10 mouse cellular contexts compared by ENCODE assay signal in the genomic region with DNA sequence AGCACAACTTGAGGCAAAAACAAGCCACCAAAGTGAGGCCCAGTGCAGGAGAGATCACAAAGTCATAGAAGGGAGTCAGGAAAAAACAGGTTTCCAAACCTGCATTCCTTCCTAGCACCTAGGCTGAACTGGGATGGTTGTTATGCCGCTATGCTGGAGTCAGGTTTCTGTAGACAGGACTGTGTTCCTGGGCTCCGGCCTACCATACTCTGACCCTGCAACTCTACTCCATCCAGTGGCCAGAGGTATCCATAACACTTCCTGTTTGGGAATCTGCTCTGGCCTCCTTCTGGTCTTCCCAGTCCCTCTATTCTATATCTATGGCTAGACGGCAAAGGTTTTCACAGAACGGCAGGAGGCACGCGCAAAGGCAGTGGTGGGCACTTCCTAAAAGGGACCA.
DNase-seq lines count a peak whose midpoint lies in the region; ATAC-seq and TF ChIP-seq lines count a peak whose summit lies in the region.
"Had no signal": no experiment of that assay in that cellular context is flagged by ENCODE, and none has a peak within 500 bp of the region (broad histone marks: within the 10 kb centered on the region; RNA-seq: fewer than 3 reads in every experiment).

No protein-coding gene starts in this region.

- peak overlapping the region; percentile 88 for H3K27ac ChIP-seq in forebrain, embryonic 10.5 days
- H3K27ac ChIP-seq in forebrain, postnatal 0 days (ENCODE audit: low read depth, low read length) = no peak overlapping the region
- H3K27ac ChIP-seq in liver, postnatal 0 days (ENCODE audit: low read depth) = no peak overlapping the region
- no peak overlapping the region for H3K27ac ChIP-seq in liver, embryonic 11.5 days (ENCODE audit: low read depth, low read length)
- no peak overlapping the region; the same call in 1 of the 2 replicates for H3K27ac ChIP-seq in intestine, embryonic 16.5 days (ENCODE audit: low read length)
- H3K27ac ChIP-seq: embryonic facial prominence, embryonic 15.5 days had no signal

- 73% methylated on average over 6 of the region's 6 CpGs for WGBS in forebrain, embryonic 10.5 days
- WGBS in forebrain, postnatal 0 days = 80% methylated on average over 6 of the region's 6 CpGs
- WGBS in liver, postnatal 0 days (ENCODE audit: insufficient replicate concordance) = 83% methylated on average over 6 of the region's 6 CpGs
- 75% methylated on average over 6 of the region's 6 CpGs for WGBS in liver, embryonic 11.5 days
- 72% methylated on average over 6 of the region's 6 CpGs for WGBS in intestine, embryonic 16.5 days

- peaks cover 44% of the 10 kb centered on the region for H3K4me1 ChIP-seq in forebrain, embryonic 10.5 days
- H3K4me1 ChIP-seq in forebrain, postnatal 0 days (ENCODE audit: insufficient read depth) = no peaks in the 10 kb centered on the region
- no peaks in the 10 kb centered on the region for H3K4me1 ChIP-seq in liver, postnatal 0 days (ENCODE audit: insufficient read depth)
- H3K4me1 ChIP-seq in liver, embryonic 11.5 days (replicated peaks; ENCODE audit: control insufficient read depth, insufficient read depth, low read length) = no peaks in the 10 kb centered on the region
- H3K4me1 ChIP-seq in intestine, embryonic 16.5 days (ENCODE audit: control insufficient read depth, insufficient read depth, low read length) = no peaks in the 10 kb centered on the region
- H3K4me1 ChIP-seq: embryonic facial prominence, embryonic 15.5 days had no signal

- H3K4me3 ChIP-seq in forebrain, embryonic 10.5 days = no peak overlapping the region
- H3K4me3 ChIP-seq in forebrain, postnatal 0 days (ENCODE audit: low read depth, low read length) = no peak overlapping the region
- no peak overlapping the region for H3K4me3 ChIP-seq in liver, postnatal 0 days (ENCODE audit: low read depth, low read length)
- H3K4me3 ChIP-seq in liver, embryonic 11.5 days (ENCODE audit: low read depth, low read length) = no peak overlapping the region
- H3K4me3 ChIP-seq in intestine, embryonic 16.5 days (ENCODE audit: low read length) = no peak overlapping the region
- H3K4me3 ChIP-seq: embryonic facial prominence, embryonic 15.5 days; megakaryocyte, embryonic 14.5 days had no signal

- DNase-seq in forebrain, embryonic 10.5 days (ENCODE audit: extremely low spot score, low spot score) = no peak
- no peak for DNase-seq in forebrain, postnatal 0 days
- no peak for DNase-seq in liver, postnatal 0 days
- DNase-seq in liver, embryonic 11.5 days (ENCODE audit: low spot score) = no peak
- DNase-seq in lung, postnatal 36 days = peak; percentile 43
- no peak for DNase-seq in c-Kit-positive CD71-positive TER-119-positive erythroid progenitor cells, embryonic 14.5 days (ENCODE audit: low spot score)

- TF ChIP-seq CTCF in forebrain, postnatal 0 days (IDR thresholded peaks at IDR 0.05; ENCODE audit: low read depth) = no peak
- peak; percentile 44 for TF ChIP-seq CTCF in liver, postnatal 0 days (IDR thresholded peaks at IDR 0.05; ENCODE audit: low read depth)

- H3K36me3 ChIP-seq in forebrain, embryonic 10.5 days (replicated peaks) = no peaks in the 10 kb centered on the region
- no peaks in the 10 kb centered on the region for H3K36me3 ChIP-seq in forebrain, postnatal 0 days (ENCODE audit: insufficient read depth)
- no peaks in the 10 kb centered on the region for H3K36me3 ChIP-seq in liver, postnatal 0 days (replicated peaks; ENCODE audit: insufficient read depth, low read length)
- no peaks in the 10 kb centered on the region for H3K36me3 ChIP-seq in liver, embryonic 11.5 days (ENCODE audit: control insufficient read depth, insufficient read depth, low read length)
- no peaks in the 10 kb centered on the region for H3K36me3 ChIP-seq in intestine, embryonic 16.5 days (ENCODE audit: control insufficient read depth, insufficient read depth, low read length)
- H3K36me3 ChIP-seq: embryonic facial prominence, embryonic 15.5 days had no signal

- no peaks in the 10 kb centered on the region for H3K9me3 ChIP-seq in forebrain, embryonic 10.5 days
- H3K9me3 ChIP-seq in forebrain, postnatal 0 days (ENCODE audit: low read length) = no peaks in the 10 kb centered on the region
- no peaks in the 10 kb centered on the region for H3K9me3 ChIP-seq in liver, postnatal 0 days (ENCODE audit: low read length)
- H3K9me3 ChIP-seq in liver, embryonic 11.5 days (ENCODE audit: control insufficient read depth, low read length) = no peaks in the 10 kb centered on the region
- H3K9me3 ChIP-seq in intestine, embryonic 16.5 days (ENCODE audit: control insufficient read depth, low read length) = no peaks in the 10 kb centered on the region
- H3K9me3 ChIP-seq: embryonic facial prominence, embryonic 15.5 days; megakaryocyte, embryonic 14.5 days had no signal

- H3K4me2 ChIP-seq in forebrain, postnatal 0 days (ENCODE audit: low read depth) = no peak overlapping the region
- no peak overlapping the region for H3K4me2 ChIP-seq in liver, postnatal 0 days (ENCODE audit: low read depth, low read length)
- no peak overlapping the region for H3K4me2 ChIP-seq in liver, embryonic 11.5 days
- no peak overlapping the region for H3K4me2 ChIP-seq in intestine, embryonic 16.5 days (ENCODE audit: low read depth, low read length)
- H3K4me2 ChIP-seq: embryonic facial prominence, embryonic 15.5 days had no signal

- TF ChIP-seq EP300 in liver, postnatal 0 days (IDR thresholded peaks at IDR 0.05; ENCODE audit: low read depth) = no peak

- H3K27me3 ChIP-seq in forebrain, embryonic 10.5 days (ENCODE audit: poor library complexity, severe bottlenecking) = 0 out of 2 replicates have a peak, but pooled peaks cover 5% of the 10 kb centered on the region
- no peaks in the 10 kb centered on the region for H3K27me3 ChIP-seq in forebrain, postnatal 0 days (ENCODE audit: insufficient read depth, low read length)
- no peaks in the 10 kb centered on the region for H3K27me3 ChIP-seq in liver, postnatal 0 days (ENCODE audit: insufficient read depth, low read length)
- 0 out of 2 replicates have a peak, but pooled peaks cover under 1% of the 10 kb centered on the region for H3K27me3 ChIP-seq in liver, embryonic 11.5 days (replicated peaks; ENCODE audit: control insufficient read depth, insufficient read depth, low read length)
- H3K27me3 ChIP-seq in intestine, embryonic 16.5 days (replicated peaks; ENCODE audit: control insufficient read depth, insufficient read depth, low read length) = no peaks in the 10 kb centered on the region
- H3K27me3 ChIP-seq: embryonic facial prominence, embryonic 15.5 days had no signal

- H3K9ac ChIP-seq in forebrain, postnatal 0 days = no peak overlapping the region
- H3K9ac ChIP-seq in liver, postnatal 0 days (replicated peaks) = no peak overlapping the region
- H3K9ac ChIP-seq in liver, embryonic 11.5 days (ENCODE audit: low read depth, low read length) = no peak overlapping the region
- H3K9ac ChIP-seq in intestine, embryonic 16.5 days (ENCODE audit: low read depth, low read length) = no peak overlapping the region
- H3K9ac ChIP-seq: embryonic facial prominence, embryonic 15.5 days had no signal

- ATAC-seq in forebrain, postnatal 0 days = no peak
- peak; percentile 53; the same call in 1 of the 2 replicates for ATAC-seq in liver, postnatal 0 days
- ATAC-seq in liver, embryonic 11.5 days (replicated peaks; ENCODE audit: low FRiP score) = no peak
- peak; percentile 38; the same call in 1 of the 2 replicates for ATAC-seq in intestine, embryonic 16.5 days
- ATAC-seq in megakaryocyte, adult 5-6 weeks (ENCODE audit: poor library complexity, severe bottlenecking) = no peak

Comparison
In these comparisons a context has a peak if more than half of its experiments do, and no peak if none do; other contexts are left out.
1. ATAC-seq: peak in liver, postnatal 0 days (single experiment) and intestine, embryonic 16.5 days (single experiment); none in forebrain, postnatal 0 days (single experiment), liver, embryonic 11.5 days (single experiment) and megakaryocyte, adult 5-6 weeks (single experiment).